Mouse (Mus musculus): ENCODE data around the gene Msrb2. TPM values are rescaled to one million over a fixed set of nuclear protein-coding genes. Genes with fewer than 3 reads are reported as not detected.
A peak's percentile ranks its signal among the peaks of the same experiment; 100 is the strongest.

Gene Msrb2
- polyA plus RNA-seq (2014; fragmentation: Nextera tagmentation; extraction: Ambion mirVana), result 8.5 TPM in 2 replicates

GRCm38 (mm10) chr2:19371390-19372158 lies at the start of gene Msrb2:
TSS of gene Msrb2 (plus strand) at chr2:19371440.
- Histone ChIP-seq H3K27me3 (ENCODE audit: control insufficient read depth, insufficient read depth, low read length) (no peaks in the 10 kb centered on the region), H3K9me3 (ENCODE audit: control insufficient read depth, low read length) (no peaks in the 10 kb centered on the region), H3K27ac (ENCODE audit: low read depth, low read length) (no peak within 1 kb of the TSS), H3K4me2 (ENCODE audit: low read depth, low read length) (peak within 1 kb of the TSS; percentile 71), H3K9ac (replicated peaks; ENCODE audit: low read depth, low read length) (peak within 1 kb of the TSS; percentile 60), H3K4me1 (ENCODE audit: control insufficient read depth, insufficient read depth, low read length) (no peaks in the 10 kb centered on the region), H3K36me3 (ENCODE audit: control insufficient read depth, insufficient read depth, low read length) (no peaks in the 10 kb centered on the region), H3K4me3 (ENCODE audit: low read depth, low read length) (peak within 1 kb of the TSS; percentile 63)
- ATAC-seq (ENCODE audit: low read depth), result peak; percentile 87
- 1% methylated on average over 36 of the region's 39 CpGs for WGBS

DNA sequence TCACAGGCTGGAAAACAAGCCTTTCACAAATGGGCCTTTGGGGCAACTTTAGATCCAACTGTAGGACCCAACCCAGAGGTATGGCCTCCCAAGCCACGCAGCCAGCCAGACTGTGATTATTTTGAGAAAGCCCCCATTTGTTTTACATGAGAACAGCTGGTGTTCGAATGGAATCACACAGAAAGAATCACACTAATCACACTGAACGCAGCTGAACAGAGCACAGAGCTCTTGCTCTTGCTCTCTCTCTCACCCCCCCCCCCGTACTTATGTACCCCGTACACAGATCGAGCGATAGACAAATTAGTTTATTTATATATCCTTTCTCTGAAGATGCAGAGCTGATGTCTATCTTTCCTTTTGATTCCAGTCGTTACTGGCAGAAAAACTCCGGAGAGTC lies 48.8 kb upstream of the Msrb2 start:
- Histone ChIP-seq H3K9ac (replicated peaks; ENCODE audit: low read depth, low read length) (no peak overlapping the region), H3K27me3 (ENCODE audit: control insufficient read depth, insufficient read depth, low read length) (no peaks in the 10 kb centered on the region), H3K4me2 (ENCODE audit: low read depth, low read length) (no peak overlapping the region), H3K27ac (ENCODE audit: low read depth, low read length) (no peak overlapping the region), H3K36me3 (ENCODE audit: control insufficient read depth, insufficient read depth, low read length) (no peaks in the 10 kb centered on the region), H3K4me3 (ENCODE audit: low read depth, low read length) (no peak overlapping the region), H3K4me1 (ENCODE audit: control insufficient read depth, insufficient read depth, low read length) (no peaks in the 10 kb centered on the region), H3K9me3 (ENCODE audit: control insufficient read depth, low read length) (no peaks in the 10 kb centered on the region)
- WGBS, result 79% methylated on average over 9 of the region's 9 CpGs
- no peak for ATAC-seq (ENCODE audit: low read depth)

DNA sequence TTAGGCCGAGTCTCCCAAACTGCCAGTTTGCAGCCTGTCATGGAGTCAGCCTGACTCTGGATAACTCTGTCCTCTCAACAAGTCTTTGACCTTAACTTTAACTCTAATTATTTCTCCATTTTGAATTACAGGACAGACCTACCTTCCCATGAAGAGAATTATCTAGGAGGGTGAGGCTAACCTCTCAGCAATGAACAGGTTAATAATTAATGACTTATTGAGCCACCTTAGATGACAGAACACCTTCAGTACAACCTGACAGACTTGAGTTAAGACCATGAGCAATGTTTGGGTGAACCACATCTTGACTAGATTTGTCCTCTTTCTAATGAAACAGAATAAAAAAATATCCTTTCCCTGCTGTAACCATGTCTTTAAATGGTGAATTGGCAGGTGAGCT lies 44.9 kb upstream of the Msrb2 start:
- Histone ChIP-seq H3K4me1 (ENCODE audit: control insufficient read depth, insufficient read depth, low read length) (no peaks in the 10 kb centered on the region), H3K4me3 (ENCODE audit: low read depth, low read length) (no peak overlapping the region), H3K4me2 (ENCODE audit: low read depth, low read length) (no peak overlapping the region), H3K9me3 (ENCODE audit: control insufficient read depth, low read length) (no peaks in the 10 kb centered on the region), H3K9ac (replicated peaks; ENCODE audit: low read depth, low read length) (no peak overlapping the region), H3K27ac (ENCODE audit: low read depth, low read length) (no peak overlapping the region), H3K27me3 (ENCODE audit: control insufficient read depth, insufficient read depth, low read length) (no peaks in the 10 kb centered on the region), H3K36me3 (ENCODE audit: control insufficient read depth, insufficient read depth, low read length) (no peaks in the 10 kb centered on the region)
- no peak for ATAC-seq (ENCODE audit: low read depth)
- 90% methylated on average over 1 of the region's 1 CpGs for WGBS

- no peak overlapping the region for H3K27ac ChIP-seq (ENCODE audit: low read depth, low read length)
- no peak for ATAC-seq (ENCODE audit: low read depth)
- no peak overlapping the region for H3K4me2 ChIP-seq (ENCODE audit: low read depth, low read length)
- no peak overlapping the region for H3K4me3 ChIP-seq (ENCODE audit: low read depth, low read length)
- no peak overlapping the region for H3K9ac ChIP-seq (replicated peaks; ENCODE audit: low read depth, low read length)
- H3K4me1 ChIP-seq (ENCODE audit: control insufficient read depth, insufficient read depth, low read length), result no peaks in the 10 kb centered on the region
- H3K36me3 ChIP-seq (ENCODE audit: control insufficient read depth, insufficient read depth, low read length), result no peaks in the 10 kb centered on the region
- H3K9me3 ChIP-seq (ENCODE audit: control insufficient read depth, low read length), result no peaks in the 10 kb centered on the region
- 92% methylated on average over 4 of the region's 4 CpGs for WGBS
- no peaks in the 10 kb centered on the region for H3K27me3 ChIP-seq (ENCODE audit: control insufficient read depth, insufficient read depth, low read length)
These were observed 43.4 kb upstream of the Msrb2 start for GRCm38 (mm10) chr2:19327811-19328210.

- H3K27ac ChIP-seq (ENCODE audit: low read depth, low read length), result no peak overlapping the region
- H3K4me1 ChIP-seq (ENCODE audit: control insufficient read depth, insufficient read depth, low read length), result peaks cover 3% of the 10 kb centered on the region; the same call in 1 of the 2 replicates
- 51% methylated on average over 10 of the region's 10 CpGs for WGBS
- ATAC-seq (ENCODE audit: low read depth), result peak; percentile 47
- peak overlapping the region; percentile 39 for H3K4me2 ChIP-seq (ENCODE audit: low read depth, low read length)
- H3K9me3 ChIP-seq (ENCODE audit: control insufficient read depth, low read length), result no peaks in the 10 kb centered on the region
- H3K36me3 ChIP-seq (ENCODE audit: control insufficient read depth, insufficient read depth, low read length), result no peaks in the 10 kb centered on the region
- peak overlapping the region; percentile 6; the same call in 1 of the 2 replicates for H3K4me3 ChIP-seq (ENCODE audit: low read depth, low read length)
- 0 out of 2 replicates have a peak overlapping the region, but pooled peaks have one; percentile 25 for H3K9ac ChIP-seq (replicated peaks; ENCODE audit: low read depth, low read length)
- H3K27me3 ChIP-seq (ENCODE audit: control insufficient read depth, insufficient read depth, low read length), result no peaks in the 10 kb centered on the region
These were observed 27.2 kb upstream of the Msrb2 start for GRCm38 (mm10) chr2:19343901-19344635.

DNA sequence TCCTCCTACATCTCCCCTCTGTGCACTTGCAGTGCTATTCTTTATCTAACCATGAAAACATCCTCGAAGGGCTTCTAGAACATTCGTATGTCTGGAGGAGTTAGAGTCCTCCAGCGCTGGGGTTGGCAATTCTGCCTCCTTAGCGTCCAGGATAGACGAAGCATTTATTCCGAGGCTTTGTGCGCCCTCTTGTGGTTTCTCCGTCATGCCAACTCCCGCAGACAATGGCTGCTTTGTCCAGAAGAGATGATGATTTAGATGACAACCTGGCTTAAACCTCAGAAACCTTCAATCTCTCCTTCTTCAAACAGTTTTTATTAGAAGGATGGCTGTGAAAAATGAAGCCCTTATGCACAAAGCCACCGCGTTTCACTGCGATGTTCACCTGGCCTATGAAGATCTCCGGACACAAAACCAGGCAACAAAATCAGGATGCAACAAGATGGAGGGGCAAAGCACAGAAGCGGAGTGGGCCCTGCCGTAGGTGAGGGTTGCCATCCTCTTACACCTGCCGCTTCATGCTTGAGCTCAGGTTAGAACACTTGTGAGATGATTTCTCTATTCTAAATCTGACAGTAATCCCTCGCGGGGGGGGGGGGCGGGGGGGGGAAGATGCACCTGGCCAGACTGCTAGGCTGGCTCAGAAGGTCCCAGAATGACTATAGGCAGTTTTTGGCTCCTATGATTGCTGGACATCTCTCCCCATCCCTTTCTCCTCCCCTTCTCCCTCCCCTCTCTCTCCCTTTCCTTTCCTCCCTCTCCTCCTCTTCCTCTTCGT lies 26.4 kb upstream of the Msrb2 start:
- 0 out of 2 replicates have a peak overlapping the region, but pooled peaks have one; percentile 32 for H3K9ac ChIP-seq (replicated peaks; ENCODE audit: low read depth, low read length)
- H3K27ac ChIP-seq (ENCODE audit: low read depth, low read length), result no peak overlapping the region
- WGBS, result 24% methylated on average over 18 of the region's 20 CpGs
- peaks cover 3% of the 10 kb centered on the region; the same call in 1 of the 2 replicates for H3K4me1 ChIP-seq (ENCODE audit: control insufficient read depth, insufficient read depth, low read length)
- peak overlapping the region; percentile 6; the same call in 1 of the 2 replicates for H3K4me3 ChIP-seq (ENCODE audit: low read depth, low read length)
- H3K27me3 ChIP-seq (ENCODE audit: control insufficient read depth, insufficient read depth, low read length), result no peaks in the 10 kb centered on the region
- ATAC-seq (ENCODE audit: low read depth), result peak; percentile 93
- no peaks in the 10 kb centered on the region for H3K36me3 ChIP-seq (ENCODE audit: control insufficient read depth, insufficient read depth, low read length)
- peak overlapping the region; percentile 39 for H3K4me2 ChIP-seq (ENCODE audit: low read depth, low read length)
- H3K9me3 ChIP-seq (ENCODE audit: control insufficient read depth, low read length), result no peaks in the 10 kb centered on the region

DNA sequence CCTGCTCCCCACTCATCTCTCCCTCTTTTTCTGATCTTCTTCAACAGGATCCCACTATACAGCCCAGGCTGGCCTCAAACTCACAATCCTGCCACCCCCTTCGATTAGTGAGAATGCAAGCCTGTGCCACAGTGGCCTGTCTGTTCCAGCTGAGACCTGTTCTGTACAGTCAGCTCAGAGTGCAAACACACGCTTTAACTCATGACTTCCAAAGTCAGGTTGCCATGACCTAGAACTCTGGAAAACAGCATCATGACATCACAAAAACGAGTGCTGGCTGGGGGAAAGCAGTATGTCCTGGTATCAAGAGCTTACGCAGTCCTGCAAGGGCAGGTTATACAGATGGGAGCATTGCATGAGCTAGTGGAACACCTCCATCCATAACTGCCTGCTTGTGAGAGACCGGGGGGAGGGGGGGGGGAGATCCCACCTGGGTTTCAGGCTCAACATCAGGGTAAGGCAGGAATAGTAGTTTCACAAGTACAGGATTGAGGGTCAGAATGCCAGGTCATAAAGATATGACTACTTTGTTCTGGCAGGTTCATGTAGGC lies 25.8 kb upstream of the Msrb2 start:
- Histone ChIP-seq H3K9me3 (ENCODE audit: control insufficient read depth, low read length) (no peaks in the 10 kb centered on the region), H3K4me3 (ENCODE audit: low read depth, low read length) (no peak overlapping the region), H3K27ac (ENCODE audit: low read depth, low read length) (no peak overlapping the region), H3K4me1 (ENCODE audit: control insufficient read depth, insufficient read depth, low read length) (peaks cover 3% of the 10 kb centered on the region; the same call in 1 of the 2 replicates), H3K36me3 (ENCODE audit: control insufficient read depth, insufficient read depth, low read length) (no peaks in the 10 kb centered on the region), H3K9ac (replicated peaks; ENCODE audit: low read depth, low read length) (no peak overlapping the region), H3K27me3 (ENCODE audit: control insufficient read depth, insufficient read depth, low read length) (no peaks in the 10 kb centered on the region), H3K4me2 (ENCODE audit: low read depth, low read length) (peak overlapping the region; percentile 39; the same call in 1 of the 2 replicates)
- WGBS, result 80% methylated on average over 5 of the region's 5 CpGs
- ATAC-seq (ENCODE audit: low read depth), result peak; percentile 71

- peaks cover 3% of the 10 kb centered on the region; the same call in 1 of the 2 replicates for H3K4me1 ChIP-seq (ENCODE audit: control insufficient read depth, insufficient read depth, low read length)
- no peak overlapping the region for H3K9ac ChIP-seq (replicated peaks; ENCODE audit: low read depth, low read length)
- ATAC-seq (ENCODE audit: low read depth), result no peak
- H3K4me3 ChIP-seq (ENCODE audit: low read depth, low read length), result no peak overlapping the region
- no peak overlapping the region for H3K4me2 ChIP-seq (ENCODE audit: low read depth, low read length)
- no peaks in the 10 kb centered on the region for H3K36me3 ChIP-seq (ENCODE audit: control insufficient read depth, insufficient read depth, low read length)
- no peaks in the 10 kb centered on the region for H3K9me3 ChIP-seq (ENCODE audit: control insufficient read depth, low read length)
- H3K27me3 ChIP-seq (ENCODE audit: control insufficient read depth, insufficient read depth, low read length), result no peaks in the 10 kb centered on the region
- H3K27ac ChIP-seq (ENCODE audit: low read depth, low read length), result no peak overlapping the region
- WGBS, result 84% methylated on average over 3 of the region's 3 CpGs
These were observed 22.8 kb upstream of the Msrb2 start for GRCm38 (mm10) chr2:19348454-19348853.

All from neural tube, embryonic 14.5 days (tissue).